Mouse (Mus musculus) neural tube, embryonic 10.5 days (tissue): ENCODE data around the gene Copb1.
A peak's percentile ranks its signal among the peaks of the same experiment; 100 is the strongest.
"Not testable (repeated sequence)": the region's sequence is repeated elsewhere in the genome, so short reads cannot be mapped to it uniquely, and the experiment has no call there.

ENCODE experiments used
- DNase-seq: peaks from one replicate; pipeline ENCODE4 v3.0.0-alpha.2; 2017; ENCODE audit warnings: low spot score; ENCODE audit errors: extremely low spot score

Gene Copb1

GRCm38 (mm10) chr7:114220433-114220832, 34.1 kb downstream of the Copb1 start:
- no peak for DNase-seq

- no peak for DNase-seq
Observed at GRCm38 (mm10) chr7:114216908-114217307, 37.6 kb downstream of the Copb1 start.

- DNase-seq = no peak
Observed at GRCm38 (mm10) chr7:114214385-114214784, 40.1 kb downstream of the Copb1 start.

- DNase-seq = no peak
Observed at GRCm38 (mm10) chr7:114213537-114213936, 41.0 kb downstream of the Copb1 start.

GRCm38 (mm10) chr7:114210618-114211017, 43.9 kb downstream of the Copb1 start:
- DNase-seq = no peak

GRCm38 (mm10) chr7:114209841-114210240, 44.7 kb downstream of the Copb1 start:
- no peak for DNase-seq

GRCm38 (mm10) chr7:114203491-114204359, 50.8 kb downstream of the Copb1 start:
- DNase-seq = no peak

GRCm38 (mm10) chr7:114202972-114203404, 51.5 kb downstream of the Copb1 start:
- no peak for DNase-seq

- no peak for DNase-seq
Observed at GRCm38 (mm10) chr7:114200651-114201050, 53.9 kb downstream of the Copb1 start.

GRCm38 (mm10) chr7:114199428-114200110, 54.9 kb downstream of the Copb1 start:
- DNase-seq = no peak

GRCm38 (mm10) chr7:114198252-114198651, 56.3 kb downstream of the Copb1 start:
- no peak for DNase-seq

GRCm38 (mm10) chr7:114196588-114196987, 57.9 kb downstream of the Copb1 start:
- not testable (repeated sequence) for DNase-seq

- not testable (repeated sequence) for DNase-seq
Observed at GRCm38 (mm10) chr7:114194788-114195187, 59.7 kb downstream of the Copb1 start.

GRCm38 (mm10) chr7:114194224-114194623, 60.3 kb downstream of the Copb1 start:
- no peak for DNase-seq

- DNase-seq = no peak
Observed at GRCm38 (mm10) chr7:114193284-114194067, 61.0 kb downstream of the Copb1 start.

GRCm38 (mm10) chr7:114192581-114192980, 61.9 kb downstream of the Copb1 start:
- DNase-seq = no peak

GRCm38 (mm10) chr7:114183416-114183815, 71.1 kb downstream of the Copb1 start:
- no peak for DNase-seq

- DNase-seq = no peak
Observed at GRCm38 (mm10) chr7:114182708-114183107, 71.8 kb downstream of the Copb1 start.

- DNase-seq = peak; percentile 24
Observed at GRCm38 (mm10) chr7:114181391-114181790, 73.1 kb downstream of the Copb1 start.

- no peak for DNase-seq
Observed at GRCm38 (mm10) chr7:114176588-114176987, 77.9 kb downstream of the Copb1 start.

GRCm38 (mm10) chr7:114171354-114172097, 83.0 kb downstream of the Copb1 start:
- DNase-seq = no peak
